Mouse (Mus musculus) gastrocnemius, postnatal 36 days (tissue): ENCODE results near the gene Amotl2. TPM values are rescaled to one million over a fixed set of nuclear protein-coding genes. Genes with fewer than 3 reads are reported as not detected.
"Not testable (repeated sequence)": the region's sequence is repeated elsewhere in the genome, so short reads cannot be mapped to it uniquely, and the experiment has no call there.

Experiments used
- DNase-seq, 2 experiments: peaks; one replicate each; pipeline ENCODE4 v3.0.0; 2022
- intact Hi-C: fragments of 180-260 bp; cut with DNase I; formaldehyde crosslinking; loops from one replicate; pipeline ENCODE4 v1.15.1; 2025
- total RNA-seq, 2 experiments: library from RNA; stranded (reverse); gene quantifications; 2 replicates each; pipeline ENCODE4 v1.2.3; 2021

Amotl2 gene
- total RNA-seq, 2 experiments from 2014 or later = 12.0 to 20.5 TPM

DNA sequence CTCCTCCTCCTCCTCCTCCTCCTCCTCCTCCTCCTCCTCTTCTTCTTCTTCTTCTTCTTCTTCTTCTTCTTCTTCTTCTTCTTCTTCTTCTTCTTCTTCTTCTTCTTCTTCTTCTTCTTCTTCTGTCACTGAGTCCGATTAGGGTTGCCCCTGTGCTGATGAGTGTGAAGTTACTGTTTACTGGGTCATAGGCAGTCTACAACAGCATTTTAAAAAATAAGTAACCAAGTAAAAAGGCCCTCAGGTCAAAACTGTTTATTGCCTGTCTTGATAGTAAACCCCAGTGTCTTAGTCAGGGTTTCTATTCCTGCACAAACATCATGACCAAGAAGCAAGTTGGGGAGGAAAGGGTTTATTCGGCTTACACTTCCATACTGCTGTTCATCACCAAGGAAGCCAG lies 48.1 kb downstream of the Amotl2 start:
- DNase-seq, intact Hi-C loops: not testable (repeated sequence)

DNA sequence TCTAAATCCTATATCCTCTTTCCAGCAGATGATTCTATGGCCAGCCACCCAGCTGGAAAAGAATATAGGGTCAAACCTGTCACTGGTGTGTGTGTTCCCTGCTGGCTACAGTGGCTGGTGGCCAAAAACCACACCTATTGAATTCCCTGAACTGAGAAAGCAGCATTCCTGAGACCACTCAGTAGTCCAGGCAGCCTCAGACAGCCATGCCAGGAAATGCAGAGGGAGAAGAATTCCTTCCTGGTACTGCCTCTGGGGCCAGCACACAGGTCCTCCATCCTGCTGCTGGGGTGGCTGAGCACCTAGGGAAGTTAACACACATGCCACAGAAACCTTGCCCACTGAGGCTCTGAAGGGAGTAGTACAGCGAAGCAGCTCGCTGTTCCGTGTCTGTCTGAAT lies 50.3 kb downstream of the Amotl2 start:
- no peak for DNase-seq
- intact Hi-C loops = no loop called here

DNA sequence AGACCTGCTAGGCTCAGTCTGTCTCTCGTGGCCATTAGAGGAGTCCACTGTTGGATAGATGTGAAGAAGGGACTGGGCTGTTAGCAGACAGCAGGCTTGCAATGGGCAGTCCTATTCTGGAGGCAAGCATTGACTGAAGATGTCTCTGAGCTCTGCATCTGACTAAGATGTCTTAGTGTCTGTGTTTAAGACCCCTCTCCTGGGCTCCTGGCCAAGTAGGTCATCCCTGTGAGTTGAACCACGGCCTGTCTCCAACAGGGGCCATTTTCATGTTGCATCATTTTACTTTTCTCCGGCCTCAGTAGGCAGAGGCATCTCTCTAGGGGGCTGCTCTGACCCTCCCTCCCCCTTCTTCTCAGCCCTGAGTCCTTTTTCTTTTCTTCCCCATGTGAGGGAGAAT lies 52.8 kb downstream of the Amotl2 start:
- peak in 1 of 2 experiments; percentile 2 for DNase-seq
- intact Hi-C loops = no loop called here

DNA sequence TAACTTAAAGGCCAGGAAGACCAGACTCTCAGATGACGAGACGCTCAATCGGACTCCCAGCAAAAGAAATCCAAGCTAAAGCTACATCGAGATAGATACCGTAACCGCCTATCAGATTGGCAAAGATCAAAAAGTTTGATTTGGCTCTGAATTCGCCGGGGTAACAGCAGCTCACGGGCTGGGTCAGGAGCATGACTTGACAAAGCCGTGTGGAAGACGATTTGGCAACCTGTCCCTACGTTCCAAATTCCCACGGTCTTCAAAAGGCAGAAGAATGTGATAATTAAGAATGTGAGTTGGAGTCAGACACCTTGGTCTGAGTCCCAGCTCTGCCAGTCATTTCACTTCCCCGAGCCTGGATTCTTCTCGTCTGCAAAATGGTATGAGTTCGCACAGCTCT lies 53.7 kb downstream of the Amotl2 start:
- intact Hi-C loops = loop anchor here (2.0 kb wide), 1 partner anchor 41 kb away; no protein-coding TSS in a partner anchor
- peak in 1 of 2 experiments; percentile 2 for DNase-seq

DNA sequence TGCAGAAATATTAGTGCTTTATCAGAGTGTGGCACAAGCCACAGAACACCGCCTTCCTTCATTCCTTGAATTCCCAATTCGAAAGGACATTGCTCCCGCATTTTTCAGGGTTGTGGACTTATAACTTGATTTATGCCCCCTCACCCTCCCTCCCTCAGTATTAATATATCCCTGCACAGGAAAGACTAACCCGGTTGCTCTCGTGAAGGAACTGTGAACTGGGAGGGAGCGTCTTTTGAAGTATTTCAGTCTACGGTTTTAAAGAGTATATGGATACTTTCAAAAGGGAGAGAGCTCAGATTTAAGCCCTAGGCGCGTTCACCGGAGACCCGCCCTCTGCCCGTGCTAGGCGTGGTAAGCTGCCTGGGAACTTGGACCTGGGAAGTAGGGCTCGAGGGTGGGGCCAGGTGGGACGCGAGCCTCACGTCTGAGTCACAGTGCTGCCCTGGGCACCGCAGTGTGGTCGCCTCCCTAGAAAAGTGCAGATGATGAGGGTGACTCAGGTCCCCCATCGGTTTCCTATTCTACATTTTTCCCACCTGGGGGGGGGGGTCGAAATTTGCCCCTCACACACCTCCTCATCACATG lies 54.9 kb downstream of the Amotl2 start:
- intact Hi-C loops = loop anchor here (2.0 kb wide), 1 partner anchor 43 kb away; no protein-coding TSS in a partner anchor
- peak in 1 of 2 experiments; percentile 3 for DNase-seq

DNA sequence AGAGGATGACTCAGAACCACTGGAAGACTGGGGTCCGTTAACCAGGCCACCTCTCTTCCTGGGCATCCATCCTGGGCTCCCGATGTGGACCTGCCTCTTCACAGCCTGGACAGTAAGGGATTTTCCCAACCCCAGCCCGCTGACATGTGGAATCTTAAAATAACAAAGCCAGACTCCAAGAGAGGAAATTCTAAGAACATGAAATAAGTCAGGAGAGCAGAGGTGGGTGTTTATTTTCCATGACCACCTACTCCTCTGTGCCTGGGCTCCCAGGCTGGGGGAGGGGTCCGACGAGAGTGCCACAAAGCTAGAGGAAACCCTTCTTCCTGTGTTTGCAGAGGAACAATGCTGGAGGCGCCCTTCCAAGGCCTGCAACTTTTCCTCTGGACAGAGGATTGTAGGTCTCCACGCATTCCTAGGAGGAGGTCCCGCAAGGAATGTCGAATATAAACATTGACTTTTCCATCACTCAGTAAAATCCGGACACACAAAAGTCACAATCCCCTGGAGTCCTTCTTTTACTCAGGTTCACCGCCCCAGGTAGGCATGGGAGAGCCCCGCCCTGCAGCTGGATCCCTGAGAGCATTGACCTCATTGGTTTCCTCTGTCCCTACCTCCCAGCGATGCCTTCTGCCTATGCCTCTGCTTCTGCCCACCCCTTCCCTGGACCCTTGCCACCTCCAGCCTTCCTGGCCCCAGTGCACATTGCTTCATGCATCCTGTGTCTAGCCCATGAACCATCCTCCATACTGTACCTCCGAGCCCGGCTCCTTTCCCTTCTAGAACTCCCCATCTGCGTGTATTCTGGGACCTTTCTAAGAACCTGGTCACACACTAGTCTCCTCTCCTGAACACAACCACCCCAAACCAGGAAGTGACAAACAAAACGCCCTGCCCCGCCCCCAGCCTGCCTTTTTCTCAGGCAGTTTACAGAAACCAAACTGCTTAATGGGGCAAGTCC lies 61.4 kb downstream of the Amotl2 start:
- peak in 1 of 2 experiments; percentile 63 for DNase-seq
- intact Hi-C loops = loop anchor here (1.0 kb wide), 1 partner anchor 52 kb away; no protein-coding TSS in a partner anchor

DNA sequence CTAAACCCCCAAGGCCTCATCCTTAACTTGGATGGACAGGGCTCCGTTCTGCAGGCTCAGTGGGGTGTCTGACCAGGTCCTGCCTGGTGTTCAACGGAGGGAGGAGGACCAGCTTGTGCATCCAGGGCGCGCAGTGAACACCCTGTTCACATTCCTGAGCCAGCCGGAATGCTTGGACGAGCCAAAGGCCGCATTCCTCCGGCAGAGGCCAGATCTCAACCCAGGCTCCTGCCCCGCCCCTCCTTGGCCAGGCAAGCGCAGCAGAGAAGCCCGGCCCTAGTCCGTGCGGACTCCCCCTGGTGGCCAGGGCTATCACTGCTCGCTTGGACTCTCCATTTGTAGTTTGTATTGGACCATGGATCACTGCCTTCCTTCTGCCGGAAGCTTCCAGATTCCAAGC lies 63.0 kb downstream of the Amotl2 start:
- intact Hi-C loops = loop anchor here (1.0 kb wide), 1 partner anchor 65 kb away; no protein-coding TSS in a partner anchor
- DNase-seq = peak; percentile 96 to 99

Other genes with a start within 250 kb of the Amotl2 start
- 10 to 100 TPM; 78.9 to 87.7 TPM for gene Ky, start 210.9 kb upstream of the Amotl2 start, total RNA-seq
- 100 to 1,000 TPM; 186 to 195 TPM for gene Anapc13, start 90.4 kb upstream of the Amotl2 start, total RNA-seq
- 10 to 100 TPM; 20.7 to 21.9 TPM for gene Cep63, start 90.1 kb upstream of the Amotl2 start, total RNA-seq
- 10 to 100 TPM; 40.7 to 46.7 TPM for gene Ryk, start 118.2 kb downstream of the Amotl2 start, total RNA-seq